Mouse (Mus musculus) forebrain, embryonic 10.5 days (tissue): Measurements from ENCODE around the gene Mapkap1. TPM values are rescaled to one million over a fixed set of nuclear protein-coding genes. Genes with fewer than 3 reads are reported as not detected.
A peak's percentile ranks its signal among the peaks of the same experiment; 100 is the strongest.

Experiments
- DNase-seq: peaks from one replicate; pipeline ENCODE4 v3.0.0-alpha.2; 2017; ENCODE audit warnings: low spot score; ENCODE audit errors: extremely low spot score
- H3K27ac ChIP-seq: fragments of 300-500 bp; sonication (generic); 2 replicates; pipeline ENCODE4 v1.5.1; 2016; ENCODE audit warnings: mild to moderate bottlenecking
- H3K27me3 ChIP-seq: fragments of 300-500 bp; sonication (generic); 2 replicates; pipeline ENCODE4 v1.6.1; 2016; ENCODE audit warnings: mild to moderate bottlenecking; ENCODE audit not compliant: poor library complexity, severe bottlenecking
- H3K36me3 ChIP-seq: fragments of 300-500 bp; sonication (generic); replicated peaks from 2 replicates; pipeline ENCODE4 v1.6.1; 2016; ENCODE audit warnings: mild to moderate bottlenecking, moderate library complexity
- H3K4me1 ChIP-seq: fragments of 300-500 bp; sonication (generic); 2 replicates; pipeline ENCODE4 v1.6.1; 2016
- H3K4me3 ChIP-seq: fragments of 300-500 bp; sonication (generic); 2 replicates; pipeline ENCODE4 v1.5.1; 2016; ENCODE audit warnings: mild to moderate bottlenecking, moderate library complexity
- H3K9me3 ChIP-seq: fragments of 300-500 bp; sonication (generic); 2 replicates; pipeline ENCODE4 v1.6.1; 2016; ENCODE audit warnings: mild to moderate bottlenecking, moderate library complexity
- WGBS: fragments of 180-500 bp; shearing (Covaris S2); methylation state at CpG from one replicate; pipeline ENCODE4 v1.1.7; 2016; 5-methylcytosine and 5-hydroxymethylcytosine counted together
- polyA plus RNA-seq: library from polyadenylated mRNA; unstranded; fragments of >200 nt; fragmentation: Nextera tagmentation; extraction: Ambion mirVana; gene quantifications from 2 replicates; pipeline ENCODE4 v1.2.1, GENCODE M21; 2016

The Mapkap1 gene
- polyA plus RNA-seq, 1 experiment from 2014 or later: 84.2 TPM

GRCm38 (mm10) chr2:34670470-34670869, 263.9 kb downstream of the Mapkap1 start:
- Histone ChIP-seq H3K27ac (no peak overlapping the region), H3K4me3 (no peak overlapping the region), H3K4me1 (peaks cover 31% of the 10 kb centered on the region), H3K27me3 (peaks cover 46% of the 10 kb centered on the region), H3K9me3 (no peaks in the 10 kb centered on the region), H3K36me3 (peaks cover 15% of the 10 kb centered on the region)
- 90% methylated on average over 6 of the region's 6 CpGs for WGBS
- no peak for DNase-seq

- DNase-seq: peak; percentile 72
- 40% methylated on average over 31 of the region's 31 CpGs for WGBS
- H3K9me3 ChIP-seq: no peaks in the 10 kb centered on the region
- H3K27me3 ChIP-seq: peaks cover 41% of the 10 kb centered on the region
- peaks cover 25% of the 10 kb centered on the region for H3K36me3 ChIP-seq
- H3K4me1 ChIP-seq: peaks cover 31% of the 10 kb centered on the region
- peak overlapping the region; percentile 56 for H3K4me3 ChIP-seq
- peak overlapping the region; percentile 79 for H3K27ac ChIP-seq
Measured at GRCm38 (mm10) chr2:34671385-34672026, 264.9 kb downstream of the Mapkap1 start.

GRCm38 (mm10) chr2:34673846-34674245, 267.3 kb downstream of the Mapkap1 start:
- peaks cover 15% of the 10 kb centered on the region for H3K4me1 ChIP-seq
- no peak for DNase-seq
- H3K27me3 ChIP-seq: peaks cover 18% of the 10 kb centered on the region
- H3K9me3 ChIP-seq: no peaks in the 10 kb centered on the region
- no peak overlapping the region for H3K27ac ChIP-seq
- 87% methylated on average over 11 of the region's 11 CpGs for WGBS
- no peak overlapping the region for H3K4me3 ChIP-seq
- peaks cover 49% of the 10 kb centered on the region for H3K36me3 ChIP-seq

Other genes with a start within 250 kb of the Mapkap1 start
- gene Pbx3, start 33.6 kb upstream of the Mapkap1 start, polyA plus RNA-seq: 26.2 and 27.4 TPM in 2 replicates